Mouse (Mus musculus): ENCODE results near the gene Zbtb16.
A peak's percentile ranks its signal among the peaks of the same experiment; 100 is the strongest.

The Zbtb16 gene

DNA sequence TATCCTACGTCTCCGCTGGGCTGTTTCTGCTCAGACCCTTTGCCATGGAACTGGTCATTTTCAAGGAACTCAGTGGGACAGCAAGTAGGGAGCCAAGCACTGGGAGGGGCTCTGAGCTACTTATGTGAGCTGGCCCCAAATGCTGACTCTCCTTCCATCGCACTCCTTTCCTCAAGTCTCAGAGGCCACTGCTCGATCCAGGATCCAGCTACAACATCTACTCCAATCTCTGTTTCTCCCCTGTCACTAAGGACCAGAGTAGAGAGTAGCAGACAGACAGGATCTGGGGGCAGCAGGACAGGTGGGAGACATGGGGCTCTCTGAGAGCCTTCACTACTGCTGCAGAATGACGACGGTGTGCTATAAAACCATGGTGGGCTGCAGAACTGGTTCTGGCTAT lies 91.6 kb downstream of the Zbtb16 start:
- DNase-seq (ENCODE audit: low read depth): no peak

DNA sequence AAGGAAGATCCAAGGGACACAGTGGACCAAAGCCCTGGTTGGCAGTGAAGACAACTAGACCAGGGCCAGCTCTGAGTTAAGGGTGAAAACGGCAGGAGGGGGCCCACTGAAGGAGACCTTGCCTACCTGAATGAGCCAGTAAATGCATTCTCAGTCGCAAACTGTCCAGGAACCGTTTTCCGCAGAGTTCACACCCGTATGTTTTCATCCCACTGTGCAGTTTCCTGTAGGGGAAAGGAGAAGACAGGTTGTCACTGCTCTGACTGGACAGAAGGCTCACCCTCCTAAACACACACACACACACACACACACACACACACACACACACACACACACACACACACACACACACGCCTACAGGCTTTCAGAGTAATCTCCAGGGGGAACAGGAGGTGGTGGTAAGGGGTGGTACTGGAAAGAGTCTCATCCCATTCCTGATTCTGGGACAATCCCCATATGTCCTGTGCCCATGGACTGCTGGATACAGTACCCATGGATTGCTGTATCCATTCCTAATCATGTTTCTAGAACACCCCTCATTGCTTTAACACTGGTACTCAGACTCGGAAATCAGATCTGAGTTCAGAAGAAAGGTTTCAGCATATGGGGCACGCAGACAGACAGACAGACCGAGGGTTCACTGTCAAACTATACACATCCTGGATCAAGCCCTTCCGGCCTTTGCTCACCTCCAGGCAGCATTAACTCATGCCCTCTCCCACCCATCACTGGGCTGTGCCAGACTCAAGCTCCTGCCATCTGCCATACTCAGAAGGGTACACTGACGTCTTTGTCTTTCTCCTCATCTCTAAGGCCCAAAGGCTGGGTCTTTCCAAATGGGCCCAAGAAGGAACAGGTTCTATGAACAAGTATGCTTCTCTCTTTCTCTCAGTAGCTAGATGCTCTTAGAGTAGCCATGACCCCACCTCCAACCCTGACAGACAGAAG lies 92.4 kb downstream of the Zbtb16 start:
- DNase-seq (ENCODE audit: low read depth): no peak

- DNase-seq (ENCODE audit: low read depth): no peak
Observed at GRCm38 (mm10) chr9:48742150-48742549, 93.9 kb downstream of the Zbtb16 start.

GRCm38 (mm10) chr9:48741433-48742077 lies 94.5 kb downstream of the Zbtb16 start:
- DNase-seq (ENCODE audit: low read depth): no peak

- DNase-seq (ENCODE audit: low read depth): no peak
Observed at GRCm38 (mm10) chr9:48740732-48741255, 95.2 kb downstream of the Zbtb16 start.

- DNase-seq (ENCODE audit: low read depth): peak; percentile 41
Observed at GRCm38 (mm10) chr9:48740098-48740505, 95.9 kb downstream of the Zbtb16 start.

DNA sequence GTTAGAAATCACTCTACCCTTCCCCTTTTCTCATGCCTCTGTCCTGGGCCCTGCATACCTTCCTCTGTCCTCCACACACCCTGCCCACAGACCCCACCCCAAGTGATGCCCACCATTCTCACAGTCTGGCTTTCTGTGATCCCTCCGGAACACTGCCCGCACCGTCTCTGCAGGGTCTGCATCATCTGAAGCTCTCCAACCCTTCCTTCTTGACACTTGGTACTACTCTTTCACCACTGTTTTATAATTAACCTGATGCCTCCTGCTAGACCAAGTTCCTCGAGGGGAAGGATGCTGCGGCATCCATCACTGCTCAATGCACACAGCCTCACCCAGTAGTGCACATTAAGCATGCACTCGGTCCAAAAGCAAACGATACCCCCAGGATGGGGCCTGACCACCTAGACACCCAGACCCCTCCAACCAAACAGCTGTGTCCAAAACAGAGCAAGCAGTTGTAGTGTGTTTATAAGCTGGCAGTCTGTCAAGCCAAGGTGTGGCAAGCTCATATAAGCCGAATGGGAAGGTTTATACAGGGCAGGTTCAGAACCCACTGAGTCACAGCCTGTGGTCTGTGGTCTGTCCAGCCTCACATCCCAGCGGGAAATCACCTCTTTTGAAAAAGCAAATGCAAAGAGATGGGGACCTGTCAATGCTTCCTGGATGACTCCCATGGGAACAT lies 97.1 kb downstream of the Zbtb16 start:
- DNase-seq (ENCODE audit: low read depth): no peak

- DNase-seq (ENCODE audit: low read depth): no peak
Observed at GRCm38 (mm10) chr9:48737911-48738310, 98.1 kb downstream of the Zbtb16 start.

DNA sequence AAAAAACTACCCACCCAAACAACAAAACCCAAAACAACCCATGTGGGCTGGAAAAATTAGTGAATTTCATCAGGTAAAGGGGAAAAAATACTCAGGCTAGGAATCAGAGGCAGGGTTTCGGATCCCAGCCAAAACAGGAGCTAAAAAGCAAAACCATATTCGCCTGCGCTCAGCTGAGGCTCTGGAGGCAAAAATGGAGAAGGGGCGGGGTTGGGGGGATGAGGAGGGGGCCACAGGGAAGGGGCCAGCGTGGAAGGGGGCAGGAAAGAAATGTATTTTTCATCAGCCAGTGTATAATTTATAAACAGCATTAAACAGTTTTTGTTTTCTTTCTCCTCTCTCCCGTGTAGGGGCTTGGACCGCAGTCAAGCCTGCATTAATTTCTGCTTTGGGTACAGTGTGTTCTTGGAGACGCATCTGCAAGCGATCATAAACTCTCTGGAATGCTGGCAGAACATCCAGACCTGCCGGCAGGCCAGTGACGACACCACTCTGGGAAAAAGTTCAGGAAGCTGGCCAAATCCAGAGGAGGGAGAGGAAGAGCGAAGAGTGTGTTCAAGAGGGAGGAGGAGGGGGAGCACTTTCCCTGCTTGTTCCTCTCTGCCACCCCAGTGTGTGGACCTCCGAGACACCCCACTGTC lies 98.7 kb downstream of the Zbtb16 start:
- no peak for DNase-seq (ENCODE audit: low read depth)

GRCm38 (mm10) chr9:48736361-48737209 lies 99.4 kb downstream of the Zbtb16 start:
- no peak for DNase-seq (ENCODE audit: low read depth)

GRCm38 (mm10) chr9:48735466-48736312 lies 100.3 kb downstream of the Zbtb16 start:
- DNase-seq (ENCODE audit: low read depth): no peak

GRCm38 (mm10) chr9:48734725-48735465 lies 101.1 kb downstream of the Zbtb16 start:
- no peak for DNase-seq (ENCODE audit: low read depth)

DNA sequence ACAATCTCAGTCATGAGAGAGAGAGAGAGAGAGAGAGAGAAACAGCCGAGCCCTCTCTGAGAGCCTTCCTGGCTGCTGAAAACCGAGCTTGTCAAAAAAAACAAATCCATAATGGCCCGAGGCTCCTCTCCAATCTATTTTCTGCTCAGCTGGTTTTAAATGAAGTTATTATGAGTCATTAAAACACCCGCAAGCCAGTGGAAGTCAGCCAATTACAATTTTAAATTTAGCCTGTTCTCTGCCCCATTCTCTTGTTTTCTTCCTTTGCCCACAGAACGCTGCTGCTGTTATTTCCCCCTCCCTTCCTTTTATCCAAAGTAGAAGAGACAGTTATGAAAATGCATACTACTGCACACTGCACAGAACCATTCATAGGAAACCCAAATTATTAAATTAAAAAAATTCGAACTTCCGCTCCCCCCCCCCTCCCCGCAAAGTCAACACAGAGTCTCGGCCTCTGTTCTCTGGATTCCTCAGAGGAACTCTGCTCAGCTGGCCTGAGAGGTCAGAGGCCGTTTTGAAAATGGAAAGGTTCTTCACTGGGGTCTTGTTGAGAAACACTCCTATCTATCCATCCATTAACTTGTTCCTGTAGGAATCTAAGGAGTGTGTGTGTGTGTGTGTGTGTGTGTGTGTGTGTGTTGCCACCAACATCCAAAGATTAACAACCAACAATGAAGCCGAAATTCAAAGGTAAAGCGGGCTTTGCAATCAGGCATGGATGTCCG lies 102.0 kb downstream of the Zbtb16 start:
- DNase-seq (ENCODE audit: low read depth): no peak

DNA sequence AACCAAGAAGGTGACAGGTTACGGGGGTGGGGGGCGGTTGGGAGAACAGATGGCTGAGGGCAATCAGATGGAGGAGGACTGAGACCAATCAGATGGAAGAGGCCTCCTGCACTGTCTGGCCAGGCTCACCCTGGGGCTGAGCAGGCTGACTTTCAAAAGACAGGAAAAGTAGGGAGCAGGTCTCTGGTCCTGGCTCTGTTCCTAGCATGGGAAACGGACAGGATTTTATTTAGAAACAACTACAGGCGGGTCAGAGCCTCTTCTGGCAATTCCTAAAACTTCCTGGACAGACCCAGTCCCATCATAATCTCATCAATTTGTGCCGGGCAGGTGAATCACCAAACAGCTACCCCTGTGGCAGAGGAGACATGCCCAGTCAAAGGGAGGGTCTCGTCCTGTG lies 102.9 kb downstream of the Zbtb16 start:
- no peak for DNase-seq (ENCODE audit: low read depth)

- no peak for DNase-seq (ENCODE audit: low read depth)
Observed at GRCm38 (mm10) chr9:48731651-48732536, 104.1 kb downstream of the Zbtb16 start.

GRCm38 (mm10) chr9:48730446-48730979 lies 105.5 kb downstream of the Zbtb16 start:
- no peak for DNase-seq (ENCODE audit: low read depth)

GRCm38 (mm10) chr9:48729471-48729870 lies 106.6 kb downstream of the Zbtb16 start:
- no peak for DNase-seq (ENCODE audit: low read depth)

Measured in c-Kit-positive CD71-negative TER-119-negative erythroid progenitor cells, embryonic 14.5 days (primary cell).